Mouse (Mus musculus): ENCODE measurements around the gene Higd1b.

DNA sequence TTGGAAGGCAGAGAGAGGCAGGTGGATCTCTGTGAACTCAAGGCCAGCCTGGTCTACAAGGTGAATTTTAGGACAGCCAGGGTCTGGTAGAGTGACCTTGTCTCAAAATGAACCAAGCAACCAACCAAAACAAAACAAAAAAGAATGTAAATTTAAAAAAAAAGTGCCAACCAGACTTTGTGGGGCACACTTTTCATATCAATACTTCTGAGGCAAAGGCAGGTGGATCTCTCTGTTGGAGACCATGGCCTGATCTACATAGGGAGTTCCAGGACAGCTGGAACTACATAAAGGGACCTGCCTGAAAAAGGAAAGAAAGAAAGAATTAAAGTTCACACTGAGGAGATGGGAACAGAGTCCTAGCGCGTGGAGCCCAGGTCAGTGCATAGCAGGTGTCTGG, 9.2 kb upstream of the Higd1b start:
- TF ChIP-seq CTCF (IDR thresholded peaks at IDR 0.05; ENCODE audit: low read depth, low read length): no peak
- TF ChIP-seq POLR2A (IDR thresholded peaks at IDR 0.05; ENCODE audit: extremely low read depth, insufficient read depth, low read length): no peak

Data from liver, adult 2 months (tissue).